Mouse (Mus musculus): ENCODE results near the gene Piezo1.

Piezo1 gene

GRCm38 (mm10) chr8:122546066-122546755, 4.9 kb downstream of the Piezo1 start:
- no peak for DNase-seq (ENCODE audit: low read depth, low spot score)

GRCm38 (mm10) chr8:122544138-122544537, 7.0 kb downstream of the Piezo1 start:
- DNase-seq (ENCODE audit: low read depth, low spot score): no peak

GRCm38 (mm10) chr8:122538310-122539076, 12.6 kb downstream of the Piezo1 start:
- DNase-seq (ENCODE audit: low read depth, low spot score): no peak

GRCm38 (mm10) chr8:122537812-122538211, 13.3 kb downstream of the Piezo1 start:
- no peak for DNase-seq (ENCODE audit: low read depth, low spot score)

- no peak for DNase-seq (ENCODE audit: low read depth, low spot score)
Observed at GRCm38 (mm10) chr8:122537033-122537432, 14.1 kb downstream of the Piezo1 start.

- no peak for DNase-seq (ENCODE audit: low read depth, low spot score)
Observed at GRCm38 (mm10) chr8:122531312-122531711, 19.8 kb downstream of the Piezo1 start.

- DNase-seq (ENCODE audit: low read depth, low spot score): no peak
Observed at GRCm38 (mm10) chr8:122529159-122529558, 22.0 kb downstream of the Piezo1 start.

- DNase-seq (ENCODE audit: low read depth, low spot score): no peak
Observed at GRCm38 (mm10) chr8:122527937-122528336, 23.2 kb downstream of the Piezo1 start.

GRCm38 (mm10) chr8:122526526-122527170, 24.5 kb downstream of the Piezo1 start:
- DNase-seq (ENCODE audit: low read depth, low spot score): no peak

- DNase-seq (ENCODE audit: low read depth, low spot score): no peak
Observed at GRCm38 (mm10) chr8:122526084-122526483, 25.0 kb downstream of the Piezo1 start.

- no peak for DNase-seq (ENCODE audit: low read depth, low spot score)
Observed at GRCm38 (mm10) chr8:122525004-122525403, 26.1 kb downstream of the Piezo1 start.

GRCm38 (mm10) chr8:122524506-122524905, 26.6 kb downstream of the Piezo1 start:
- DNase-seq (ENCODE audit: low read depth, low spot score): no peak

- DNase-seq (ENCODE audit: low read depth, low spot score): no peak
Observed at GRCm38 (mm10) chr8:122523652-122524360, 27.3 kb downstream of the Piezo1 start.

- no peak for DNase-seq (ENCODE audit: low read depth, low spot score)
Observed at GRCm38 (mm10) chr8:122522796-122523651, 28.1 kb downstream of the Piezo1 start.

- DNase-seq (ENCODE audit: low read depth, low spot score): no peak
Observed at GRCm38 (mm10) chr8:122520611-122521010, 30.5 kb downstream of the Piezo1 start.

- DNase-seq (ENCODE audit: low read depth, low spot score): no peak
Observed at GRCm38 (mm10) chr8:122517541-122518190, 33.5 kb downstream of the Piezo1 start.

GRCm38 (mm10) chr8:122515699-122516098, 35.4 kb downstream of the Piezo1 start:
- DNase-seq (ENCODE audit: low read depth, low spot score): no peak

- DNase-seq (ENCODE audit: low read depth, low spot score): no peak
Observed at GRCm38 (mm10) chr8:122512392-122512791, 38.7 kb downstream of the Piezo1 start.

- DNase-seq (ENCODE audit: low read depth, low spot score): no peak
Observed at GRCm38 (mm10) chr8:122511552-122511951, 39.6 kb downstream of the Piezo1 start.

- peak; percentile 77 for DNase-seq (ENCODE audit: low read depth, low spot score)
Observed at GRCm38 (mm10) chr8:122500856-122501255, 50.3 kb downstream of the Piezo1 start.
